Mouse (Mus musculus): ENCODE measurements around the gene Drd4. TPM values are rescaled to one million over a fixed set of nuclear protein-coding genes. Genes with fewer than 3 reads are reported as not detected.

Gene Drd4
- polyA plus RNA-seq, 1 experiment from 2014 or later: not detected

DNA sequence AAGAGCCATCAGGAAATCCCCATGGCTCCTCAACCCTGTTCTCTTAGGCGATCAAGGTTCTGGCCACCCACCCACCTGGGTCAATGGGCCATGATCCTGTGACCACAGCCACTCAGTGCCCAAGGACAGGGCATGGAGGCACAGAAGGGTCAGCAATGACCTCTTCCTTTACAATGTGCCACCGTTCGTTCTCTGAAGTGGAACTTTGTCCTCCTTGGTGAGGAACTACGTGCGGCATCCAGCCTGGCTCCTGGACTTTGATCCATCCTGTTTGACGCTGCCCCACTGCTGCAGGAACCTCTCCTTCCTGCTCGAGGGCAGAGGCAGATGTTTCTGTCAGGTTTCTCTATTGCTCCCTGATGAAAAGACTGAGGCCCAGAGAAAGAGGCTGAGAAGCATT lies 51.9 kb downstream of the Drd4 start:
- Histone ChIP-seq H3K9me3 (ENCODE audit: control insufficient read depth, low read length) (no peaks in the 10 kb centered on the region), H3K27ac (replicated peaks in 1 of 2; ENCODE audit: control insufficient read depth in 1 of 2, insufficient read depth in 1 of 2, low read depth in 2 of 2, low read length in 2 of 2) (no peak overlapping the region), H3K36me3 (ENCODE audit: control insufficient read depth, insufficient read depth, low read length) (no peaks in the 10 kb centered on the region), H3K4me3 (ENCODE audit: control insufficient read depth in 1 of 2, insufficient read depth in 1 of 2, low read depth in 1 of 2, low read length in 2 of 2) (no peak overlapping the region), H3K27me3 (ENCODE audit: control insufficient read depth, insufficient read depth, low read length) (0 out of 2 replicates have a peak, but pooled peaks cover 3% of the 10 kb centered on the region), H3K4me2 (ENCODE audit: low read length) (no peak overlapping the region), H3K9ac (ENCODE audit: low read length) (no peak overlapping the region), H3K4me1 (ENCODE audit: control insufficient read depth in 2 of 2, insufficient read depth in 2 of 2, low read length in 2 of 2) (peaks cover under 1 to 3% of the 10 kb centered on the region in 2 experiments; a peak in 2 of 4 replicates)
- no peak for ATAC-seq (ENCODE audit: insufficient number of reproducible peaks, insufficient read depth, low FRiP score, low read depth)
- 71% methylated on average over 7 of the region's 7 CpGs for WGBS

- WGBS: 86% methylated on average over 5 of the region's 5 CpGs
- H3K4me2 ChIP-seq (ENCODE audit: low read length): no peak overlapping the region
- H3K27ac ChIP-seq (replicated peaks in 1 of 2; ENCODE audit: control insufficient read depth in 1 of 2, insufficient read depth in 1 of 2, low read depth in 2 of 2, low read length in 2 of 2): no peak overlapping the region
- no peak overlapping the region for H3K4me3 ChIP-seq (ENCODE audit: control insufficient read depth in 1 of 2, insufficient read depth in 1 of 2, low read depth in 1 of 2, low read length in 2 of 2)
- no peak overlapping the region for H3K9ac ChIP-seq (ENCODE audit: low read length)
- H3K36me3 ChIP-seq (ENCODE audit: control insufficient read depth, insufficient read depth, low read length): no peaks in the 10 kb centered on the region
- ATAC-seq (ENCODE audit: insufficient number of reproducible peaks, insufficient read depth, low FRiP score, low read depth): no peak
- H3K9me3 ChIP-seq (ENCODE audit: control insufficient read depth, low read length): no peaks in the 10 kb centered on the region
- H3K27me3 ChIP-seq (ENCODE audit: control insufficient read depth, insufficient read depth, low read length): no peaks in the 10 kb centered on the region
- no peaks in the 10 kb centered on the region for H3K4me1 ChIP-seq (ENCODE audit: control insufficient read depth in 2 of 2, insufficient read depth in 2 of 2, low read length in 2 of 2)
Observed at GRCm38 (mm10) chr7:141344787-141345186, 53.0 kb downstream of the Drd4 start.

Other genes with a start within 250 kb of the Drd4 start
- gene B4galnt4, start 230.9 kb upstream of the Drd4 start, polyA plus RNA-seq (2014; fragmentation: Nextera tagmentation; extraction: Ambion mirVana): 0.27 and 0.66 TPM in 2 replicates
- 0.23 TPM in 1 of 2 replicates, not detected in the other for gene Pkp3, start 213.8 kb upstream of the Drd4 start, polyA plus RNA-seq (2014; fragmentation: Nextera tagmentation; extraction: Ambion mirVana)
- 2.8 TPM in 2 replicates for gene Sigirr, start 191.4 kb upstream of the Drd4 start, polyA plus RNA-seq (2014; fragmentation: Nextera tagmentation; extraction: Ambion mirVana)
- gene Ano9, start 174.2 kb upstream of the Drd4 start, polyA plus RNA-seq (2014; fragmentation: Nextera tagmentation; extraction: Ambion mirVana): 0.34 TPM in 1 of 2 replicates, not detected in the other
- 51.8 and 65.6 TPM in 2 replicates for gene Ptdss2, start 169.6 kb upstream of the Drd4 start, polyA plus RNA-seq (2014; fragmentation: Nextera tagmentation; extraction: Ambion mirVana)
- gene Rnh1, start 119.1 kb upstream of the Drd4 start, polyA plus RNA-seq (2014; fragmentation: Nextera tagmentation; extraction: Ambion mirVana): 109 and 116 TPM in 2 replicates
- gene Hras, start 98.0 kb upstream of the Drd4 start, polyA plus RNA-seq (2014; fragmentation: Nextera tagmentation; extraction: Ambion mirVana): 93.9 and 96.7 TPM in 2 replicates
- 1.6 and 2.8 TPM in 2 replicates for gene Lrrc56, start 97.8 kb upstream of the Drd4 start, polyA plus RNA-seq (2014; fragmentation: Nextera tagmentation; extraction: Ambion mirVana)
- gene Lmntd2, start 77.9 kb upstream of the Drd4 start, polyA plus RNA-seq (2014; fragmentation: Nextera tagmentation; extraction: Ambion mirVana): 0.46 and 0.62 TPM in 2 replicates
- gene Rassf7, start 76.1 kb upstream of the Drd4 start, polyA plus RNA-seq (2014; fragmentation: Nextera tagmentation; extraction: Ambion mirVana): 12.1 and 12.4 TPM in 2 replicates
- 41.3 and 44.4 TPM in 2 replicates for gene Phrf1, start 63.2 kb upstream of the Drd4 start, polyA plus RNA-seq (2014; fragmentation: Nextera tagmentation; extraction: Ambion mirVana)
- 2.8 and 4.7 TPM in 2 replicates for gene Irf7, start 25.5 kb upstream of the Drd4 start, polyA plus RNA-seq (2014; fragmentation: Nextera tagmentation; extraction: Ambion mirVana)
- gene Cdhr5, start 15.2 kb upstream of the Drd4 start, polyA plus RNA-seq (2014; fragmentation: Nextera tagmentation; extraction: Ambion mirVana): not detected in 2 replicates
- 1.6 and 2.3 TPM in 2 replicates for gene Sct, start 12.9 kb upstream of the Drd4 start, polyA plus RNA-seq (2014; fragmentation: Nextera tagmentation; extraction: Ambion mirVana)
- 36.9 and 42.1 TPM in 2 replicates for gene Deaf1, start 35.7 kb downstream of the Drd4 start, polyA plus RNA-seq (2014; fragmentation: Nextera tagmentation; extraction: Ambion mirVana)
- 17.6 and 22.2 TPM in 2 replicates for gene Tmem80, start 35.7 kb downstream of the Drd4 start, polyA plus RNA-seq (2014; fragmentation: Nextera tagmentation; extraction: Ambion mirVana)
- 0.76 TPM in 1 of 2 replicates, not detected in the other for gene Eps8l2, start 46.9 kb downstream of the Drd4 start, polyA plus RNA-seq (2014; fragmentation: Nextera tagmentation; extraction: Ambion mirVana)
- 216 and 221 TPM in 2 replicates for gene Taldo1, start 100.2 kb downstream of the Drd4 start, polyA plus RNA-seq (2014; fragmentation: Nextera tagmentation; extraction: Ambion mirVana)
- 25.6 and 30.2 TPM in 2 replicates for gene Gatd1, start 122.1 kb downstream of the Drd4 start, polyA plus RNA-seq (2014; fragmentation: Nextera tagmentation; extraction: Ambion mirVana)
- gene Cend1, start 137.5 kb downstream of the Drd4 start, polyA plus RNA-seq (2014; fragmentation: Nextera tagmentation; extraction: Ambion mirVana): 1.6 and 2.1 TPM in 2 replicates
- 13.0 and 13.3 TPM in 2 replicates for gene Slc25a22, start 145.9 kb downstream of the Drd4 start, polyA plus RNA-seq (2014; fragmentation: Nextera tagmentation; extraction: Ambion mirVana)
- gene Pidd1, start 152.0 kb downstream of the Drd4 start, polyA plus RNA-seq (2014; fragmentation: Nextera tagmentation; extraction: Ambion mirVana): 6.1 and 7.1 TPM in 2 replicates
- gene Rplp2, start 155.4 kb downstream of the Drd4 start, polyA plus RNA-seq (2014; fragmentation: Nextera tagmentation; extraction: Ambion mirVana): 874 and 975 TPM in 2 replicates
- gene Pnpla2, start 163.2 kb downstream of the Drd4 start, polyA plus RNA-seq (2014; fragmentation: Nextera tagmentation; extraction: Ambion mirVana): 48.7 and 49.0 TPM in 2 replicates
- gene Cracr2b, start 169.1 kb downstream of the Drd4 start, polyA plus RNA-seq (2014; fragmentation: Nextera tagmentation; extraction: Ambion mirVana): 20.4 and 25.6 TPM in 2 replicates
- 77.5 and 115 TPM in 2 replicates for gene Cd151, start 175.4 kb downstream of the Drd4 start, polyA plus RNA-seq (2014; fragmentation: Nextera tagmentation; extraction: Ambion mirVana)
- gene Polr2l, start 183.1 kb downstream of the Drd4 start, polyA plus RNA-seq (2014; fragmentation: Nextera tagmentation; extraction: Ambion mirVana): 73.2 and 78.0 TPM in 2 replicates
- gene Tspan4, start 183.2 kb downstream of the Drd4 start, polyA plus RNA-seq (2014; fragmentation: Nextera tagmentation; extraction: Ambion mirVana): 61.5 and 65.0 TPM in 2 replicates
- 32.5 and 33.3 TPM in 2 replicates for gene Chid1, start 247.9 kb downstream of the Drd4 start, polyA plus RNA-seq (2014; fragmentation: Nextera tagmentation; extraction: Ambion mirVana)